Mouse (Mus musculus) liver, embryonic 14.5 days (tissue): ENCODE data around the gene Nubpl.

Experiments
- CTCF ChIP-seq: IDR thresholded peaks from 2 replicates; pipeline ENCODE4 v1.5.1; 2016; ENCODE audit warnings: antibody characterized with exemption, low read depth, control low read depth
- EP300 ChIP-seq: IDR thresholded peaks from 2 replicates; pipeline ENCODE4 v1.6.1; 2016; ENCODE audit warnings: antibody characterized with exemption, low read depth

DNA sequence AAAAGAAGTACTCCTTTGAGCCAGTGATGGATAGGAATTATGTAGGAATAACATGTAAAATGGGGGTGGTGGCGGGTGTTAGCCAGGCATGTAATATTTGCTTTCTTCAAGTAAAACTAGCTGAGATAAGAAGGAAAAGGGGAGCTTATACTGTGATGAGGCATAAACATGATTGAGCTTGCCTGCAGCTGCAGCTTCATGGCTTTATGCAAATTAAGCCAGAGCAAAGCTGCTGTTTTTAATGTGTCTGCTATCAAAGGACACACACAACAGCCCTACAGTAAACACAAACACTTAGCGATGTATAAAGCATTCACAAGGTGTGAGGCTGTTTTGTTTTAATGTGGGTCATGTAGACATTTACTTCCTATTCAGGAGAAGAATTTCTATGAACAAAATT is 196.4 kb downstream of the Nubpl start:
- no peak for TF ChIP-seq CTCF
- no peak for TF ChIP-seq EP300
